Mouse (Mus musculus): ENCODE measurements around the gene Galnt11. TPM values are rescaled to one million over a fixed set of nuclear protein-coding genes. Genes with fewer than 3 reads are reported as not detected.
A peak's percentile ranks its signal among the peaks of the same experiment; 100 is the strongest.
"Not testable (repeated sequence)": the region's sequence is repeated elsewhere in the genome, so short reads cannot be mapped to it uniquely, and the experiment has no call there.

Gene Galnt11
- polyA plus RNA-seq, 1 experiment from 2014 or later = 42.4 TPM

DNA sequence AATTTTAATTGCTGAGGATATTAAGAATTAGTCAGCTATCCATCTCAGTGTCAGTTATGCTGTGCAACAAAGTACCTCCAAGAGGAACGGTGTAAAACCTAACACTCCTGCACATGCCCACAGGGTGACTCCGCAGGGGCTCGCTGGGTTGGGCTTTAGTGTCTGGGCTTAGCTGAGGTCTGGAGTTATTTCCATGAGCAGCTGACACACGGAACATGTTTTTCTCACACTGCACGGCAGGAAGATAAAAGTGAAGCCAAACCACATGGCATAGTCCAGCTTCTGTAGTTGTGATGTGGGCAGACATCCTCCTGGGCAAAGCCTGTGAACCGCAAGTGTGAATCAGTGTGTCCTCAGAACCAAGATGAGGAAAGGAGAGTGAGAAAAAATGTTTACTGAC is 6.7 kb upstream of the Galnt11 start:
- H3K9ac ChIP-seq (replicated peaks) = no peak overlapping the region
- H3K27me3 ChIP-seq = no peaks in the 10 kb centered on the region
- no peaks in the 10 kb centered on the region for H3K36me3 ChIP-seq
- WGBS = 88% methylated on average over 6 of the region's 6 CpGs
- no peaks in the 10 kb centered on the region for H3K4me1 ChIP-seq (replicated peaks)
- H3K4me2 ChIP-seq (replicated peaks) = no peak overlapping the region
- no peak overlapping the region for H3K27ac ChIP-seq
- no peaks in the 10 kb centered on the region for H3K9me3 ChIP-seq
- ATAC-seq = no peak
- H3K4me3 ChIP-seq (replicated peaks) = no peak overlapping the region

DNA sequence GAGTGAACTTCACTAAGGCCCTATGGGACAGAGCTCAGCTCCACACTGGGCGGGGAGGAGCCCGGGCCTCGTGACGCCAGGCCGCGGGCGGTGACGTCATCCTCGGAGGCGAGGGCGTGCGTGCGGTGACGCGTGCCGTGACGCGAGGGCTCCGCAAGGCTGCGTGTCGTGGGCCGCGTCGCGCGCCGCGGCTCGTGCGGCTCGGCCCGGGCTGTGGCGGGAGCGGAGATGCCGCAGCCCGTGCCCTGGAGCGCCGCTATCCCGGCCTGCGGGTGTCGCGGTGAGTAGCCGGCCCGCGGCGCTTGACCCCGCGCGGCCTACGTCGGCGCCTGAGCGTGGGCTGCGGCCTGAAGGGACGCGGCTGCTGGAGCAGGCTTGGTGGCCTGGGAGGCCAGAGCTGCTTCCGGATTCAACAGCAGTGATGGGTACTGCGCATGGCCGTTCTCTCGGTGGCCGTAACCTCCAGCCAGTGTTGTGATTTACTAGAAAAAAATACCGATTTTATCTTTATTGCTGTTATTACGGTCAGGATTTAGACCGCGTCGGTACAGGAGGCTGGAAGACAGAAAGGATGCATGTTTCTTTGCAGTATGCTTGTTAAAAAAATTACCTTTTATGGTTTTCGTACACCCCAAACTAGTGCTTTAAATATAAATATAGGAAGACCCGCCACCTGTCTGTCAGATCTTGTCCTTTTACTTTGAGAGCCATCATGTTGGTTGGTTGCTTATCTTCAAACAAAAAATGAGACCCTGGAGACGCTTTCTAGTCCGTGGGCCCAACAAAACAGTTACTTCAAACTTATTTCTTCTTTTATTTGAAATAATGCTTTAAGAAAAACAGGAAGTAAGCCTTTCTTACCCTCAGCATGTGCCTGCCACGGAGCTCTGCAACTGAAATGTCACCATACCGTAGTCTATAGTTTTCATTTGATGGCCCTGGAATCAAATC is 1.3 kb downstream of the Galnt11 start, which contains the start of gene E130116L18Rik:
TSS of gene E130116L18Rik (minus strand) at position 402 of the 951 bp plus-strand sequence.
- H3K27me3 ChIP-seq = no peaks in the 10 kb centered on the region
- peak; percentile 98 for ATAC-seq
- H3K27ac ChIP-seq = peak within 1 kb of the TSS; percentile 89
- WGBS = 4% methylated on average over 71 of the region's 72 CpGs
- H3K4me2 ChIP-seq (replicated peaks) = peak within 1 kb of the TSS; percentile 71
- H3K4me1 ChIP-seq (replicated peaks) = peaks cover 13% of the 10 kb centered on the region
- no peaks in the 10 kb centered on the region for H3K9me3 ChIP-seq
- H3K36me3 ChIP-seq = peaks cover 4% of the 10 kb centered on the region; the same call in 1 of the 2 replicates
- peak within 1 kb of the TSS; percentile 64 for H3K4me3 ChIP-seq (replicated peaks)
- H3K9ac ChIP-seq (replicated peaks) = peak within 1 kb of the TSS; percentile 76

- H3K4me2 ChIP-seq (replicated peaks) = peak overlapping the region; percentile 71; the same call in 1 of the 2 replicates
- not testable (repeated sequence) for H3K9me3 ChIP-seq; H3K27me3 ChIP-seq; H3K4me3 ChIP-seq (replicated peaks); ATAC-seq; H3K27ac ChIP-seq
- peak overlapping the region; percentile 76; the same call in 1 of the 2 replicates for H3K9ac ChIP-seq (replicated peaks)
- peaks cover 10% of the 10 kb centered on the region for H3K36me3 ChIP-seq
- WGBS = 100% methylated on average over 1 of the region's 1 CpGs
- H3K4me1 ChIP-seq (replicated peaks) = peaks cover 13% of the 10 kb centered on the region
Measured at GRCm38 (mm10) chr5:25224377-25224776, 2.7 kb downstream of the Galnt11 start.

- H3K9me3 ChIP-seq = no peaks in the 10 kb centered on the region
- no peak overlapping the region for H3K4me2 ChIP-seq (replicated peaks)
- H3K4me1 ChIP-seq (replicated peaks) = no peaks in the 10 kb centered on the region
- H3K27me3 ChIP-seq = no peaks in the 10 kb centered on the region
- ATAC-seq = no peak
- H3K36me3 ChIP-seq = peaks cover 26% of the 10 kb centered on the region
- no peak overlapping the region for H3K27ac ChIP-seq
- no peak overlapping the region for H3K9ac ChIP-seq (replicated peaks)
- WGBS = 93% methylated on average over 6 of the region's 6 CpGs
- H3K4me3 ChIP-seq (replicated peaks) = no peak overlapping the region
Measured at GRCm38 (mm10) chr5:25243101-25243500, 21.4 kb downstream of the Galnt11 start.

- Histone ChIP-seq H3K36me3 (peaks cover 42% of the 10 kb centered on the region), H3K4me2 (replicated peaks) (no peak overlapping the region), H3K27me3 (no peaks in the 10 kb centered on the region), H3K27ac (no peak overlapping the region), H3K4me3 (replicated peaks) (no peak overlapping the region), H3K9me3 (no peaks in the 10 kb centered on the region), H3K4me1 (replicated peaks) (no peaks in the 10 kb centered on the region), H3K9ac (replicated peaks) (no peak overlapping the region)
- 92% methylated on average over 10 of the region's 10 CpGs for WGBS
- ATAC-seq = no peak
Measured at GRCm38 (mm10) chr5:25245806-25246472, 24.2 kb downstream of the Galnt11 start.

- H3K4me1 ChIP-seq (replicated peaks) = no peaks in the 10 kb centered on the region
- peaks cover 48% of the 10 kb centered on the region for H3K36me3 ChIP-seq
- no peak for ATAC-seq
- no peak overlapping the region for H3K4me2 ChIP-seq (replicated peaks)
- H3K9me3 ChIP-seq = no peaks in the 10 kb centered on the region
- H3K4me3 ChIP-seq (replicated peaks) = no peak overlapping the region
- no peaks in the 10 kb centered on the region for H3K27me3 ChIP-seq
- H3K9ac ChIP-seq (replicated peaks) = no peak overlapping the region
- WGBS = 74% methylated on average over 1 of the region's 1 CpGs
- H3K27ac ChIP-seq = no peak overlapping the region
Measured at GRCm38 (mm10) chr5:25246473-25246865, 24.8 kb downstream of the Galnt11 start.

DNA sequence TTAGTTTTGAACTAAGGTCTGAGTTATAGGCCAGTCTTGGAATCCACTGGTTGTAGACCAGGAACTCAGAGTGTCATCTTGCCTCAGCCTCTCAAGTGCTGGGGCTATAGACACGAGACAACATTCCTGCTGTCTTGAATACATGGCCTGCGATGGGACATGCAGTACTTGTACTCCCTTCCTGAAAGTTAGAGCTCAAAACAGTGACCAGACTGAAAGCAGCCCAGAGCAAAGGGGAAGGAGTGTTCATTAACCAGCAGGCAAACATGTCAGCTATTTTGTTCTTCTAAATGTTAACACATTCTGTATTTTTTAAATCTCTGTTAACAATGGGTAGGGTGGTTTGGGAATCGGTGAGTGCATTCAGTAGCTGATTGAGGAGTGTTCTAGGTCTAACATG is 25.3 kb downstream of the Galnt11 start:
- 89% methylated on average over 3 of the region's 3 CpGs for WGBS
- no peak overlapping the region for H3K9ac ChIP-seq (replicated peaks)
- no peak overlapping the region for H3K4me3 ChIP-seq (replicated peaks)
- no peaks in the 10 kb centered on the region for H3K27me3 ChIP-seq
- no peak overlapping the region for H3K27ac ChIP-seq
- H3K36me3 ChIP-seq = peaks cover 48% of the 10 kb centered on the region
- no peaks in the 10 kb centered on the region for H3K9me3 ChIP-seq
- H3K4me1 ChIP-seq (replicated peaks) = no peaks in the 10 kb centered on the region
- no peak for ATAC-seq
- H3K4me2 ChIP-seq (replicated peaks) = no peak overlapping the region

GRCm38 (mm10) chr5:25252423-25252822 is 30.7 kb downstream of the Galnt11 start:
- H3K9ac ChIP-seq (replicated peaks) = no peak overlapping the region
- peaks cover 85% of the 10 kb centered on the region for H3K36me3 ChIP-seq
- no peaks in the 10 kb centered on the region for H3K27me3 ChIP-seq
- H3K9me3 ChIP-seq = no peaks in the 10 kb centered on the region
- no peaks in the 10 kb centered on the region for H3K4me1 ChIP-seq (replicated peaks)
- H3K4me3 ChIP-seq (replicated peaks) = no peak overlapping the region
- no peak for ATAC-seq
- WGBS = 83% methylated on average over 2 of the region's 2 CpGs
- no peak overlapping the region for H3K27ac ChIP-seq
- no peak overlapping the region for H3K4me2 ChIP-seq (replicated peaks)

GRCm38 (mm10) chr5:25252825-25253544 is 31.3 kb downstream of the Galnt11 start:
- Histone ChIP-seq H3K9me3 (no peaks in the 10 kb centered on the region), H3K27ac (no peak overlapping the region), H3K27me3 (no peaks in the 10 kb centered on the region), H3K36me3 (peaks cover 87% of the 10 kb centered on the region), H3K4me1 (replicated peaks) (no peaks in the 10 kb centered on the region), H3K4me2 (replicated peaks) (no peak overlapping the region), H3K4me3 (replicated peaks) (no peak overlapping the region), H3K9ac (replicated peaks) (no peak overlapping the region)
- WGBS = 91% methylated on average over 8 of the region's 8 CpGs
- ATAC-seq = no peak

DNA sequence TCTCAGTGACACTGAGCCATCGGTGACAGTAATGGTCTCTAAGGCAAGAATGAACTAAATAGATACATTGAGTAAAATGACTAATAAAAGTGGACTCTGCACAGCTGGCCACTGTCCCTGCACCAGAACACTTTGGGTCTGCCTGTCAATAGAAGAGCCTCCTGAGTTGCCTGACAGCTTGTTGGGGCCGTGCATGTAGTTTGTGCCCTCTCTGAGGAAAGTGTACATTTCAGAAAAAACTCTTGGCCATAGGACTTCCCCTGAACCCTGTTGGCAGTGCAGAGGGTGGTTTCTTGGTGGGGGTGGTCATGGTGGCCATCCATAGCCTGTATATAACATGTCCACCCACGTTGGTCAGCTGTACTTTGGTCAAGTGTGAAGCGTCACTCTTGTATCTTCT is 32.8 kb downstream of the Galnt11 start:
- no peak for ATAC-seq
- Histone ChIP-seq H3K36me3 (peaks cover 91% of the 10 kb centered on the region), H3K27ac (no peak overlapping the region), H3K9ac (replicated peaks) (no peak overlapping the region), H3K4me2 (replicated peaks) (no peak overlapping the region), H3K27me3 (no peaks in the 10 kb centered on the region), H3K9me3 (no peaks in the 10 kb centered on the region), H3K4me1 (replicated peaks) (no peaks in the 10 kb centered on the region), H3K4me3 (replicated peaks) (no peak overlapping the region)
- 90% methylated on average over 4 of the region's 4 CpGs for WGBS

- no peaks in the 10 kb centered on the region for H3K27me3 ChIP-seq
- H3K27ac ChIP-seq = no peak overlapping the region
- H3K4me1 ChIP-seq (replicated peaks) = no peaks in the 10 kb centered on the region
- 83% methylated on average over 2 of the region's 2 CpGs for WGBS
- no peak for ATAC-seq
- H3K4me2 ChIP-seq (replicated peaks) = no peak overlapping the region
- peaks cover 85% of the 10 kb centered on the region for H3K36me3 ChIP-seq
- H3K9me3 ChIP-seq = no peaks in the 10 kb centered on the region
- H3K9ac ChIP-seq (replicated peaks) = no peak overlapping the region
- no peak overlapping the region for H3K4me3 ChIP-seq (replicated peaks)
Measured at GRCm38 (mm10) chr5:25256686-25257085, 35.0 kb downstream of the Galnt11 start.

DNA sequence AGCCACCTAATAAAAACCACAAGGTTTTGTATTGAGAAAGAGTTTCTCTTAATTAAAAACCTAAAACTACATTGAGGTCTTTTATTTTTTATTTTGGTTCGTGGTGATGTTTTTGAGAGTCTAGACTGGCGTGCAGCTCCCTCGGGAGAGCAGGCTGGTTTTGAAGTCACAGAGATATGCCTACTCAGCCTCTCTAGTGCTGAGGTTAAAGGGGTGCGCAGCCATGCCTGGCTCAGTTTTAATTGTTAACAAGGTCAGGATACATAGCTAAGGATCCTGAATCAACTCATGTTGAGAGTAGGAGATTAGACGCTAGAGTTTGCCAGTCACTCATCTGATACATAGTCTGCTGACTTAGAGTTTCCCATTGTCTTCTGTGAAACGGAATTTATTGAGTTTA is 39.7 kb downstream of the Galnt11 start:
- WGBS = 90% methylated on average over 6 of the region's 6 CpGs
- Histone ChIP-seq H3K27ac (no peak overlapping the region), H3K36me3 (peaks cover 88% of the 10 kb centered on the region), H3K4me2 (replicated peaks) (no peak overlapping the region), H3K9ac (replicated peaks) (no peak overlapping the region), H3K4me1 (replicated peaks) (no peaks in the 10 kb centered on the region), H3K9me3 (no peaks in the 10 kb centered on the region), H3K27me3 (no peaks in the 10 kb centered on the region), H3K4me3 (replicated peaks) (no peak overlapping the region)
- no peak for ATAC-seq

Data from midbrain, embryonic 13.5 days (tissue).